Mouse (Mus musculus) limb, embryonic 15.5 days (tissue): ENCODE measurements around the gene Bub1b. TPM values are rescaled to one million over a fixed set of nuclear protein-coding genes. Genes with fewer than 3 reads are reported as not detected.
"Not testable (repeated sequence)": the region's sequence is repeated elsewhere in the genome, so short reads cannot be mapped to it uniquely, and the experiment has no call there.

Experiments used
- ATAC-seq: fragments of 200-750 bp; cut with Nextera tagmentation; 2 replicates; pipeline ENCODE4 v1.8.0; 2017; ENCODE audit warnings: low read depth, moderate TSS enrichment; ENCODE audit not compliant: insufficient number of reproducible peaks, low FRiP score, low TSS enrichment
- H3K27ac ChIP-seq: fragments of 300-500 bp; sonication (generic); 2 replicates; pipeline ENCODE4 v1.5.1; 2015; ENCODE audit warnings: moderate library complexity, mild to moderate bottlenecking, inconsistent platforms
- H3K27me3 ChIP-seq: fragments of 300-500 bp; sonication (generic); 2 replicates; pipeline ENCODE4 v1.6.1; 2015; ENCODE audit warnings: inconsistent platforms
- H3K36me3 ChIP-seq: fragments of 300-500 bp; sonication (generic); 2 replicates; pipeline ENCODE4 v1.6.1; 2015; ENCODE audit warnings: inconsistent platforms
- H3K4me1 ChIP-seq: fragments of 300-500 bp; sonication (generic); 2 replicates; pipeline ENCODE4 v1.6.1; 2015; ENCODE audit warnings: inconsistent platforms
- H3K4me2 ChIP-seq: fragments of 300-500 bp; sonication (generic); 2 replicates; pipeline ENCODE4 v1.6.1; 2015; ENCODE audit warnings: mild to moderate bottlenecking, inconsistent platforms
- H3K4me3 ChIP-seq: fragments of 300-500 bp; sonication (generic); 2 replicates; pipeline ENCODE4 v1.5.1; 2015; ENCODE audit warnings: mild to moderate bottlenecking, inconsistent platforms
- H3K9ac ChIP-seq: fragments of 300-500 bp; sonication (generic); 2 replicates; pipeline ENCODE4 v1.6.1; 2015; ENCODE audit warnings: inconsistent platforms
- H3K9me3 ChIP-seq: fragments of 300-500 bp; sonication (generic); 2 replicates; pipeline ENCODE4 v1.6.1; 2016; ENCODE audit warnings: inconsistent platforms
- WGBS: fragments of 180-500 bp; shearing (Covaris S2); methylation state at CpG from one replicate; pipeline ENCODE4 v1.1.7; 2015; 5-methylcytosine and 5-hydroxymethylcytosine counted together
- polyA plus RNA-seq: library from polyadenylated mRNA; unstranded; fragments of >200 nt; fragmentation: Nextera tagmentation; extraction: Ambion mirVana; gene quantifications from 2 replicates; pipeline ENCODE4 v1.2.1, GENCODE M21; 2015

Gene Bub1b
- polyA plus RNA-seq, 1 experiment from 2014 or later, result 64.2 TPM

DNA sequence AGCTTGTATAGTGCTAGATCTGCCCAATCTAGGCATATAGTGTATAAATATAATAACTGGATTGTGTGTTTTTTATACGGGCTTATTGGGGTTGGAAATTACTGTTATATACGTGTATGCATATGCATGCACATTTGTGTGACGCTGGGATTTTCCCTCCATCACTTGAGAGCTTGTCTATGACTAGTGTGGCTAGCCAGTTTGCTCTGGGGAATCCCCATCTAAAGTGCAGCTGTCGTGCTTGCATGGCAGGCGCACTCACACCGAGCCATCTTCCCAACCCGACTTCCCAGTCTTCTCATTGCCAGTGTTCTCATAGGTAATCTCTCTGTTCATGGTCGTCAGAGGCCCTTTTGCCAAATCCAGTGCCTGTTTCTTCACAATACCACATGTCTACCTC is 22.6 kb downstream of the Bub1b start:
- WGBS, result 85% methylated on average over 8 of the region's 8 CpGs
- no peak for ATAC-seq

GRCm38 (mm10) chr2:118629276-118629675 is 31.3 kb downstream of the Bub1b start:
- H3K27ac ChIP-seq, result no peak overlapping the region
- H3K4me1 ChIP-seq, result no peaks in the 10 kb centered on the region
- WGBS, result 96% methylated on average over 6 of the region's 6 CpGs
- H3K36me3 ChIP-seq, result peaks cover 70% of the 10 kb centered on the region
- H3K4me2 ChIP-seq, result no peak overlapping the region
- H3K9ac ChIP-seq, result no peak overlapping the region
- no peak overlapping the region for H3K4me3 ChIP-seq
- ATAC-seq, result no peak
- no peaks in the 10 kb centered on the region for H3K27me3 ChIP-seq
- no peaks in the 10 kb centered on the region for H3K9me3 ChIP-seq

More for the DNA sequence above, 22.6 kb downstream of the Bub1b start:
- no peaks in the 10 kb centered on the region for H3K27me3 ChIP-seq
- H3K36me3 ChIP-seq, result peaks cover 65% of the 10 kb centered on the region
- no peak overlapping the region for H3K9ac ChIP-seq
- no peak overlapping the region for H3K27ac ChIP-seq
- H3K4me1 ChIP-seq, result no peaks in the 10 kb centered on the region
- H3K9me3 ChIP-seq, result no peaks in the 10 kb centered on the region
- H3K4me3 ChIP-seq, result no peak overlapping the region
- H3K4me2 ChIP-seq, result no peak overlapping the region

DNA sequence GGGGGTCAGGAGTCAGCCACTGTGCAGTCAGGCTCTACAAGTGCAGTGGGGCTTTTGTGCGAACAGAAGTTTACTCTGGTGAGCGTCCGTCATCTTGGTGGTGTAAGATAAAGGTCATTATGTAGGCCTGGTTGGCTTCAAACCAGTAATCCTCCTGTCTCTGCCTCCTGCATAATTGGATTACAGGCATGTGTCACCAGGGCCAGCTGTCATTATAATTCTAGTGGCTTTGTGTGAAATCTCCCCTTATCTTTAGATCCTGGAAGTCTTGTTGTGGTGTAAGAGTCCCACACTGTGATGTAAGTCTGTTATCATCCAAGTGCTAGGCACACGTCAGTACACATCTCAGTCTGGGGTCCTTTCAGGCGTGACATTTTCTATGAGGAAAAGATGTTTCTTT is 35.4 kb downstream of the Bub1b start:
- 81% methylated on average over 5 of the region's 5 CpGs for WGBS
- Histone ChIP-seq H3K4me2 (no peak overlapping the region), H3K27me3 (no peaks in the 10 kb centered on the region), H3K27ac (no peak overlapping the region), H3K9me3 (no peaks in the 10 kb centered on the region), H3K9ac (no peak overlapping the region), H3K4me1 (no peaks in the 10 kb centered on the region), H3K36me3 (peaks cover 79% of the 10 kb centered on the region), H3K4me3 (no peak overlapping the region)
- ATAC-seq, result no peak

- peaks cover 79% of the 10 kb centered on the region for H3K36me3 ChIP-seq
- no peak overlapping the region for H3K9ac ChIP-seq
- no peak overlapping the region for H3K4me2 ChIP-seq
- H3K4me3 ChIP-seq, result no peak overlapping the region
- H3K9me3 ChIP-seq, result no peaks in the 10 kb centered on the region
- no peaks in the 10 kb centered on the region for H3K27me3 ChIP-seq
- ATAC-seq, result no peak
- 80% methylated on average over 5 of the region's 5 CpGs for WGBS
- H3K27ac ChIP-seq, result no peak overlapping the region
- no peaks in the 10 kb centered on the region for H3K4me1 ChIP-seq
Measured at GRCm38 (mm10) chr2:118637258-118637657, 39.2 kb downstream of the Bub1b start.

DNA sequence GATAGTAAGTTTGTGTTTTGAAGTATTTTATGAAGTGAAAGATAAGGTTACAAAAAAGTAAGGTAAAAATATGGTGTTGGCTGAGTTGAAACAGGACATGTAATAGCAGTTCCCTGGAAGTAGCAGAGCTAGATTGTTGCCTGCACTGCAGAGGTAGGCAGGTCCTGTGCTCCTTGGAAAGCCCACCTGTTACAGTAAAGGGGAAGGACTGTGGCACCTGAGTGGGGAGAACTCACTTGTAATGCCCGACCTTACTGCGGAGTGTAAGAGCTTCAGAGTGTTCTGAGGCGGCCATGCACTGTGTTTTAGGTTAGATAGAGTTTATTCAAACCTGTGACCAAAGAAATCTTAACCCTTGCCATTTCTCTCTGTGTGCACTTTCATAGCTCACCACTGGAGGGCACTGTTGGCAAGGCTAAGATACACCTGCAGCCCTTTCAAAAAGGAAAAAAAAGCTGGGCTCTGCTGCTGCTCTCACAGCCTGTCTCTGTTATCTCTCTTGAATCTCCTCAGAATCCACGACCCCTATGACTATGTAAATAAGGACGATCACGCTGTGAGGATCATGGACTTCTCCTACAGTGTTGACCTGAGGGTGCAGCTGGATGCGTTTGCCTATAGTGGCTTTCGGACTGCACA is 40.0 kb downstream of the Bub1b start:
- no peak for ATAC-seq
- WGBS, result 43% methylated on average over 8 of the region's 8 CpGs

DNA sequence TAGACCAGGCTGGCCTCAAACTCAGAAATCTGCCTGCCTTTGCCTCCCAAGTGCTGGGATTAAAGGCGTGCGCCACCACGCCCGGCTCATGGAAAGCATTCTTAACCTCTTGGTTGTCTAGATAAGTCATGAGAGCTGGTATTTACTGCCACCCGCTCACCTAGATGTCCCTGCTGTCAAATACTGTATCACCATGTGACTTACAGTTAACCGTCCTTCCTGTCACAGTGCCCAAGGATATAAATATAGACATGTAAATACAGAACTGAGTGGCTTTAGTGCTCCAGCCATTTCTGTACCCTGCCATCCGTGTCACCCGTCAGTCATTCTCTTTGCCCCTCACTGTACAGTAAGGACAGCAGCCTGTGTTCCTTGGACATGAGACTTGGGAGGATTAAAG is 40.7 kb downstream of the Bub1b start:
- no peak for ATAC-seq
- H3K36me3 ChIP-seq, result peaks cover 77% of the 10 kb centered on the region
- no peak overlapping the region for H3K27ac ChIP-seq
- H3K4me2 ChIP-seq, result no peak overlapping the region
- no peak overlapping the region for H3K4me3 ChIP-seq
- no peaks in the 10 kb centered on the region for H3K27me3 ChIP-seq
- WGBS, result 95% methylated on average over 8 of the region's 8 CpGs
- no peaks in the 10 kb centered on the region for H3K4me1 ChIP-seq
- H3K9ac ChIP-seq, result no peak overlapping the region
- H3K9me3 ChIP-seq, result no peaks in the 10 kb centered on the region

More for the DNA sequence above, 40.0 kb downstream of the Bub1b start:
- no peak overlapping the region for H3K9ac ChIP-seq
- no peaks in the 10 kb centered on the region for H3K4me1 ChIP-seq
- no peak overlapping the region for H3K27ac ChIP-seq
- H3K4me2 ChIP-seq, result no peak overlapping the region
- H3K36me3 ChIP-seq, result peaks cover 78% of the 10 kb centered on the region
- H3K9me3 ChIP-seq, result no peaks in the 10 kb centered on the region
- no peak overlapping the region for H3K4me3 ChIP-seq
- no peaks in the 10 kb centered on the region for H3K27me3 ChIP-seq

- no peaks in the 10 kb centered on the region for H3K27me3 ChIP-seq
- H3K4me2 ChIP-seq, result no peak overlapping the region
- no peaks in the 10 kb centered on the region for H3K4me1 ChIP-seq
- no peaks in the 10 kb centered on the region for H3K9me3 ChIP-seq
- no peak overlapping the region for H3K27ac ChIP-seq
- 64% methylated on average over 2 of the region's 2 CpGs for WGBS
- no peak overlapping the region for H3K9ac ChIP-seq
- no peak overlapping the region for H3K4me3 ChIP-seq
- no peak for ATAC-seq
- peaks cover 71% of the 10 kb centered on the region for H3K36me3 ChIP-seq
Measured at GRCm38 (mm10) chr2:118641147-118641546, 43.1 kb downstream of the Bub1b start.

DNA sequence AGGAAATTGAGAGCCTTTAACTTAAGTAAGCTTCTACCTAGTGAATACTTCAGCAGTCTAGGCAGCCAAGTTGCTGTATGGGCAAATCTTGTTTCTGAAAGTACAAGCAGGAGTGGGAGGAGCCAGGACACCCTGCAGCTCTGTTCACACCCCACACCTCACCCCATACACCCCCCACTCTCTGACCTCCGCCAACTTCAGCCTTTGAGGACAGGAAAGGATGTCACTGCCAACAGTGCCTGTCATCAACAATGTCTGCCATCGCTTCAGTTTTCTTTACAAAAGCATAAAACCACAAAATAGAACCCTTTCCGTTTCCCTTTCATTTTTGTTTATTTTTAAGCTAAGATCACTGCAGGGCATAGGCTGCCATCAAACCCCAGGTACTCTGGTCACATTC is 44.4 kb downstream of the Bub1b start:
- 88% methylated on average over 3 of the region's 3 CpGs for WGBS
- peaks cover 59% of the 10 kb centered on the region for H3K36me3 ChIP-seq
- no peak overlapping the region for H3K9ac ChIP-seq
- no peaks in the 10 kb centered on the region for H3K9me3 ChIP-seq
- no peak for ATAC-seq
- no peaks in the 10 kb centered on the region for H3K4me1 ChIP-seq
- H3K27me3 ChIP-seq, result no peaks in the 10 kb centered on the region
- no peak overlapping the region for H3K27ac ChIP-seq
- no peak overlapping the region for H3K4me3 ChIP-seq
- no peak overlapping the region for H3K4me2 ChIP-seq

- H3K4me3 ChIP-seq, result no peak overlapping the region
- H3K9ac ChIP-seq, result no peak overlapping the region
- no peaks in the 10 kb centered on the region for H3K4me1 ChIP-seq
- ATAC-seq, result no peak
- H3K36me3 ChIP-seq, result peaks cover 57% of the 10 kb centered on the region
- H3K27ac ChIP-seq, result no peak overlapping the region
- no peaks in the 10 kb centered on the region for H3K9me3 ChIP-seq
- H3K4me2 ChIP-seq, result no peak overlapping the region
- no peaks in the 10 kb centered on the region for H3K27me3 ChIP-seq
- WGBS, result 63% methylated on average over 3 of the region's 3 CpGs
Measured at GRCm38 (mm10) chr2:118642942-118643341, 44.9 kb downstream of the Bub1b start.

DNA sequence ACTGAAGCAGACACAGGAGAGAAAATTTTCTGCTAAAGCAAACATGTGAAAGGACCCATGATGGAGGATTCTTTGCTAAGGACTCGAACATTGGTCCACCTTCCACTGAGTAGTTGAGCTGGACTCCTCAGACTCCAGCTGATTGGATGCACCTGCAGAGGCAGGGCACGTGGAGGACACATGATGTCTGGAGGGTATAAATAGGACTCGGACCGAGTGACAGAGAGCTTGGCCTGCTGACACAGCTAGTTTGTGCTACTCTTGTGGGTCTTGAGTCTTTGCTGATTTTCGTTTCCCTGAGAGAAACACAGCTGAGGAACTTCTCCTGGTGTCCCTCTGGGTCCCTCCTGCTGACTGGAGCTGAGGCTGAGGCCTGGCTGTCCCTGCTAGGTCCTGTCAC is 48.7 kb downstream of the Bub1b start:
- Histone ChIP-seq H3K27ac (no peak overlapping the region), H3K36me3 (peaks cover 31% of the 10 kb centered on the region), H3K4me3 (no peak overlapping the region), H3K4me1 (no peaks in the 10 kb centered on the region), H3K9me3 (no peaks in the 10 kb centered on the region), H3K27me3 (no peaks in the 10 kb centered on the region), H3K9ac (no peak overlapping the region), H3K4me2 (no peak overlapping the region)
- no peak for ATAC-seq
- 83% methylated on average over 5 of the region's 5 CpGs for WGBS

GRCm38 (mm10) chr2:118650697-118651096 is 52.7 kb downstream of the Bub1b start:
- not testable (repeated sequence) for H3K9ac ChIP-seq, H3K27me3 ChIP-seq, H3K4me2 ChIP-seq, ATAC-seq, H3K9me3 ChIP-seq, H3K36me3 ChIP-seq, H3K4me1 ChIP-seq, H3K4me3 ChIP-seq, H3K27ac ChIP-seq
- 67% methylated on average over 2 of the region's 2 CpGs for WGBS

- no peaks in the 10 kb centered on the region for H3K27me3 ChIP-seq
- H3K4me1 ChIP-seq, result peaks cover 23% of the 10 kb centered on the region
- no peak overlapping the region for H3K4me2 ChIP-seq
- H3K9me3 ChIP-seq, result no peaks in the 10 kb centered on the region
- WGBS, result 26% methylated on average over 3 of the region's 3 CpGs
- no peak overlapping the region for H3K9ac ChIP-seq
- no peak overlapping the region for H3K27ac ChIP-seq
- no peak for ATAC-seq
- no peak overlapping the region for H3K4me3 ChIP-seq
- no peaks in the 10 kb centered on the region for H3K36me3 ChIP-seq
Measured at GRCm38 (mm10) chr2:118656688-118657281, 58.8 kb downstream of the Bub1b start.
